Mouse (Mus musculus) heart, embryonic 15.5 days (tissue): ENCODE results near the gene P4ha2. TPM values are rescaled to one million over a fixed set of nuclear protein-coding genes. Genes with fewer than 3 reads are reported as not detected.

ENCODE experiments used
- ATAC-seq: fragments of 200-750 bp; cut with Nextera tagmentation; replicated peaks from 2 replicates; pipeline ENCODE4 v1.8.0; 2017; ENCODE audit warnings: low read depth, moderate TSS enrichment; ENCODE audit not compliant: insufficient number of reproducible peaks, insufficient read depth, low FRiP score
- H3K27ac ChIP-seq: fragments of 300-500 bp; sonication (generic); 2 replicates; pipeline ENCODE4 v1.5.1; 2015; ENCODE audit warnings: mild to moderate bottlenecking, inconsistent platforms
- H3K27me3 ChIP-seq: fragments of 300-500 bp; sonication (generic); 2 replicates; pipeline ENCODE4 v1.6.1; 2015; ENCODE audit warnings: inconsistent platforms
- H3K36me3 ChIP-seq: fragments of 300-500 bp; sonication (generic); 2 replicates; pipeline ENCODE4 v1.6.1; 2015; ENCODE audit warnings: mild to moderate bottlenecking, inconsistent platforms
- H3K4me1 ChIP-seq: fragments of 300-500 bp; sonication (generic); replicated peaks from 2 replicates; pipeline ENCODE4 v1.6.1; 2015; ENCODE audit warnings: inconsistent platforms
- H3K4me2 ChIP-seq: fragments of 300-500 bp; sonication (generic); 2 replicates; pipeline ENCODE4 v1.6.1; 2015; ENCODE audit warnings: inconsistent platforms, mild to moderate bottlenecking, moderate library complexity
- H3K4me3 ChIP-seq: fragments of 300-500 bp; sonication (generic); 2 replicates; pipeline ENCODE4 v1.5.1; 2015; ENCODE audit warnings: mild to moderate bottlenecking, inconsistent platforms
- H3K9ac ChIP-seq: fragments of 300-500 bp; sonication (generic); 2 replicates; pipeline ENCODE4 v1.6.1; 2015; ENCODE audit warnings: mild to moderate bottlenecking, inconsistent platforms
- H3K9me3 ChIP-seq: fragments of 300-500 bp; sonication (generic); replicated peaks from 2 replicates; pipeline ENCODE4 v1.6.1; 2016; ENCODE audit warnings: inconsistent platforms
- WGBS: fragments of 180-500 bp; shearing (Covaris S2); methylation state at CpG from one replicate; pipeline ENCODE4 v1.1.7; 2015; ENCODE audit warnings: mixed read lengths; 5-methylcytosine and 5-hydroxymethylcytosine counted together
- polyA plus RNA-seq: library from polyadenylated mRNA; unstranded; fragments of >200 nt; fragmentation: Nextera tagmentation; extraction: Ambion mirVana; gene quantifications from 2 replicates; pipeline ENCODE4 v1.2.1, GENCODE M21; 2015

Gene P4ha2
- polyA plus RNA-seq, 1 experiment from 2014 or later = 46.0 TPM

DNA sequence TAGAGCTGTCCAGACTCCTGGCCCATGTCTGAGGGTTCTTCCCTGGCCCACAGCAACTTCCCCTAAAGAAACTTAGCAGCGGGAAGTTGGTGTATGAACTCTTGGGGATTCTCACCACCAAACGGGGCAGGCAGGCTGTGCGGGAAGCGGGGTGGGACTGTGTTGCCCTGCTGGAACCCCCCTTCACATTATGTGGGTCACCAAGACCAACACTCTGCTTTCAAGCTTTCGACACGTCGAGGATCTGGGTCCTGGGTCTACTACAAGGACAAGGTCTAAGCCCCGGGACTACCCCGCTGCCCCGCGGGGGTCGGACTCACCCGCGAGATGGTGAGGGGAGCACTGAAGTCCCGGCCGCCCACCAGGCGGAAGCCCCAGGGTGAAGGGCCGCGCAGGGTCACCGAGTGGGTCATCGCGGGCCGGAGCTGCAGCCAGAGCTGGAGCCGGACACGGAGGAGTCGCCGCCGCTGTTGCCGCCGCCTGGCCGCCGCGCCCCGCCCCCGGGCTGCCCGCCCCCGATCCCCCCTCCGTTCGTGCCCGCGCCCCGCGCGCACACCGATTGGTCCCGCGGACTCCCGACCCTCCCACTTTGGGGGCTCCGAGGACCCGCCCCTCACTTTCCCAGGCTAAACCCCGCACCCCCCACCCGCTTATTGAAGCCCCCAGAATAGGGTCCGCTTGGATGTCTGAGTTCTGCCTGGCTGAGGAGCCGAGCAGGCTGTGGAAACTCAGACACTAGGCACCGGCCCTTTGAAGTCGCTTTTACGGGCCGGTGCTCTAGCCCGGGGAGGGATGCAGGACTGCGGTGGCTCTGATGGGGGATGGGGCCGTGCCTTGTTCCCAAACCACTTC, 31.1 kb upstream of the P4ha2 start, which contains the start of gene Pdlim4:
Gene Pdlim4, minus strand, starts transcription at position 495 of the 852 bp plus-strand sequence.
- 3% methylated on average over 39 of the region's 61 CpGs for WGBS
- ATAC-seq = peak; percentile 20; the same call in 1 of the 2 replicates
- peak within 1 kb of the TSS; percentile 54 for H3K4me3 ChIP-seq
- peaks cover 61% of the 10 kb centered on the region for H3K27me3 ChIP-seq
- H3K9ac ChIP-seq = peak within 1 kb of the TSS; percentile 53
- H3K9me3 ChIP-seq = no peaks in the 10 kb centered on the region
- H3K4me1 ChIP-seq = peaks cover 72% of the 10 kb centered on the region
- H3K4me2 ChIP-seq = peak within 1 kb of the TSS; percentile 83
- no peaks in the 10 kb centered on the region for H3K36me3 ChIP-seq
- no peak within 1 kb of the TSS for H3K27ac ChIP-seq

DNA sequence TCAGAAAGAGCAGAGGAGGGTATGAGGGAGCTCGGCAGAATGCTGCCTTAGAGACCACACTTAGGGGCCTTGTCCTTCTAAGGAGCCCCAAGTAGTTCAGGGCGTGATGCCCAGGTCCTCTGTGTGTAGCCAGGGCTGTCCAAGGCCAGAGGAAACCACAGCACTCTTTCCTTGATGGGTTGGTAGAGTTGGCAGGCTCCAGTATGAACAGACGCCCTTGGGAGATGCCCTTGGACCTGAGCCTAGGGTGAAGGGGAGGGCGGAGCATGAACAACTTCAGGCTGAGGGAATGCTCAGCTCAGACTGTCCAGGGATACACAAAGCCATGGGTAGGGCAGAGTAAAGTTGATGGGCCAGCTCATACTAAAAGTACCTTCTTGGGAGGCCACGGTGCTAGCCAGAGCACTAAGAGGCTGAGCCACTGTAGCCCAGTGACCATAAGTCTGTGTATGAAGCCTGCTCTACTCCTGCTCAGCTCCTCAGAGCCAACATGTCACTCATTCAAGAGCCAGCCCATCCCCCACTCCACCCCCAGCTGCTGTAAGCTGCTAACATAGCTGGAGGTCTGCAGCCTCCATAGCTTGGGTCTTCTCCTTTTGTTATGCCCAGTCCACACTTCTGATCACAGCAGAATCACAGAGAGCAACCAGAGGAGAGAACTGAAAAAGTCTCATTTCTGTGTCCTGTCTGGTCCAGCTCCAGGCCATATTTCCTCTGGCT, 28.0 kb upstream of the P4ha2 start:
- H3K36me3 ChIP-seq = no peaks in the 10 kb centered on the region
- H3K27me3 ChIP-seq = peaks cover 46% of the 10 kb centered on the region
- 77% methylated on average over 5 of the region's 5 CpGs for WGBS
- no peak overlapping the region for H3K9ac ChIP-seq
- no peak overlapping the region for H3K27ac ChIP-seq
- no peak overlapping the region for H3K4me3 ChIP-seq
- H3K9me3 ChIP-seq = no peaks in the 10 kb centered on the region
- no peak for ATAC-seq
- peaks cover 44% of the 10 kb centered on the region for H3K4me1 ChIP-seq
- H3K4me2 ChIP-seq = no peak overlapping the region

GRCm38 (mm10) chr11:54073291-54073690, 26.6 kb upstream of the P4ha2 start:
- 46% methylated on average over 4 of the region's 4 CpGs for WGBS

GRCm38 (mm10) chr11:54075353-54075752, 24.5 kb upstream of the P4ha2 start:
- H3K4me3 ChIP-seq = no peak overlapping the region
- H3K4me2 ChIP-seq = no peak overlapping the region
- H3K36me3 ChIP-seq = no peaks in the 10 kb centered on the region
- no peaks in the 10 kb centered on the region for H3K9me3 ChIP-seq
- no peak overlapping the region for H3K9ac ChIP-seq
- H3K4me1 ChIP-seq = peaks cover 20% of the 10 kb centered on the region
- no peak for ATAC-seq
- H3K27me3 ChIP-seq = peaks cover 23% of the 10 kb centered on the region
- H3K27ac ChIP-seq = no peak overlapping the region
- WGBS = 78% methylated on average over 6 of the region's 6 CpGs

More at GRCm38 (mm10) chr11:54073291-54073690, 26.6 kb upstream of the P4ha2 start:
- Histone ChIP-seq H3K4me2 (no peak overlapping the region), H3K9me3 (no peaks in the 10 kb centered on the region), H3K36me3 (no peaks in the 10 kb centered on the region), H3K27me3 (peaks cover 36% of the 10 kb centered on the region), H3K4me1 (peaks cover 30% of the 10 kb centered on the region), H3K27ac (no peak overlapping the region), H3K9ac (no peak overlapping the region), H3K4me3 (no peak overlapping the region)
- no peak for ATAC-seq

GRCm38 (mm10) chr11:54076101-54076500, 23.8 kb upstream of the P4ha2 start:
- H3K9ac ChIP-seq = no peak overlapping the region
- H3K27ac ChIP-seq = no peak overlapping the region
- no peak overlapping the region for H3K4me2 ChIP-seq
- 91% methylated on average over 1 of the region's 1 CpGs for WGBS
- ATAC-seq = no peak
- peaks cover 17% of the 10 kb centered on the region for H3K27me3 ChIP-seq
- no peaks in the 10 kb centered on the region for H3K36me3 ChIP-seq
- peaks cover 20% of the 10 kb centered on the region for H3K4me1 ChIP-seq
- no peak overlapping the region for H3K4me3 ChIP-seq
- no peaks in the 10 kb centered on the region for H3K9me3 ChIP-seq

GRCm38 (mm10) chr11:54080435-54080834, 19.5 kb upstream of the P4ha2 start:
- no peak for ATAC-seq
- H3K4me3 ChIP-seq = no peak overlapping the region
- no peak overlapping the region for H3K4me2 ChIP-seq
- 42% methylated on average over 7 of the region's 7 CpGs for WGBS
- H3K9ac ChIP-seq = no peak overlapping the region
- H3K4me1 ChIP-seq = no peaks in the 10 kb centered on the region
- H3K9me3 ChIP-seq = no peaks in the 10 kb centered on the region
- H3K36me3 ChIP-seq = no peaks in the 10 kb centered on the region
- no peak overlapping the region for H3K27ac ChIP-seq
- H3K27me3 ChIP-seq = peaks cover 4% of the 10 kb centered on the region; the same call in 1 of the 2 replicates

- H3K4me3 ChIP-seq = no peak overlapping the region
These were observed 17.2 kb upstream of the P4ha2 start for GRCm38 (mm10) chr11:54082725-54083124.

GRCm38 (mm10) chr11:54084976-54085375, 14.9 kb upstream of the P4ha2 start:
- no peaks in the 10 kb centered on the region for H3K36me3 ChIP-seq
- no peaks in the 10 kb centered on the region for H3K4me1 ChIP-seq
- H3K4me2 ChIP-seq = no peak overlapping the region
- H3K9ac ChIP-seq = no peak overlapping the region
- no peaks in the 10 kb centered on the region for H3K27me3 ChIP-seq
- no peak overlapping the region for H3K27ac ChIP-seq
- 92% methylated on average over 1 of the region's 1 CpGs for WGBS
- H3K4me3 ChIP-seq = no peak overlapping the region
- no peak for ATAC-seq
- no peaks in the 10 kb centered on the region for H3K9me3 ChIP-seq

More at GRCm38 (mm10) chr11:54082725-54083124, 17.2 kb upstream of the P4ha2 start:
- Histone ChIP-seq H3K4me2 (no peak overlapping the region), H3K9me3 (no peaks in the 10 kb centered on the region), H3K9ac (no peak overlapping the region), H3K36me3 (no peaks in the 10 kb centered on the region), H3K4me1 (no peaks in the 10 kb centered on the region), H3K27me3 (peaks cover 2% of the 10 kb centered on the region; the same call in 1 of the 2 replicates), H3K27ac (no peak overlapping the region)
- no peak for ATAC-seq
- 79% methylated on average over 5 of the region's 5 CpGs for WGBS

GRCm38 (mm10) chr11:54085816-54086215, 14.1 kb upstream of the P4ha2 start:
- ATAC-seq = no peak
- no peaks in the 10 kb centered on the region for H3K27me3 ChIP-seq
- 64% methylated on average over 5 of the region's 5 CpGs for WGBS
- no peaks in the 10 kb centered on the region for H3K4me1 ChIP-seq
- H3K36me3 ChIP-seq = no peaks in the 10 kb centered on the region
- no peak overlapping the region for H3K27ac ChIP-seq
- H3K4me3 ChIP-seq = no peak overlapping the region
- H3K9me3 ChIP-seq = no peaks in the 10 kb centered on the region
- H3K4me2 ChIP-seq = no peak overlapping the region
- no peak overlapping the region for H3K9ac ChIP-seq

DNA sequence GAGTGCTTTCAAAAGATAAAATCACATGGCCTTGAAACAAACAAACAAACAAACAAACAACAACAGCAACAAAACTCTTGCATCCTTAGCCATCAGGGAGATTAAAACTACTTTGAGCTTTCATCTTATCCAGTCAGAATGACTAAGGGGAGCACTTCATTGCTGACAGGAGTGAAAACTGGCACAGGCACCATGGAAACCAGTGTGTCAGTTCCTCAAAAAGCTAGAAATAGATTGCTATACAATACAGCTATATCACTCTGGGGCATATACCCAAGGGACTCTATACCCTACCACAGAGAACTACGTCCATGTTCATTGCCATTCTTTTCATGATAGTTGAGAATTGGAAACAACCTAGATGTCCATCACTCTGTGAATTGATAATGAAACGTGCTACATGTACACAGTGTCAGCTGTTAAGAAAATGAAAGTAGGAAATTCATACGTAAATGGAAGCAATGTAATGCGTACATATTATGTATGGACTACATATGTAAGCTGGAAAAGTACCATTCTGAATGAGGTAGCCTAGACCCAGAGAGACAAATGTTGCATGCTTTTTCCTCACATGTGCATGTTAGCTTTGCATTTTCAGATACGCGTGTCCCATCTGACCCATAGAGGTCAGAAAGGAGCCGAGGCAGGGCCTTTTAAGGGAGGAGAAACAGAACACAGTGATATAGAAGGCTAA, 11.5 kb upstream of the P4ha2 start:
- no peaks in the 10 kb centered on the region for H3K36me3 ChIP-seq
- ATAC-seq = no peak
- WGBS = 73% methylated on average over 7 of the region's 7 CpGs
- no peaks in the 10 kb centered on the region for H3K27me3 ChIP-seq
- H3K9ac ChIP-seq = no peak overlapping the region
- no peak overlapping the region for H3K27ac ChIP-seq
- H3K9me3 ChIP-seq = no peaks in the 10 kb centered on the region
- H3K4me3 ChIP-seq = no peak overlapping the region
- no peak overlapping the region for H3K4me2 ChIP-seq
- H3K4me1 ChIP-seq = no peaks in the 10 kb centered on the region

DNA sequence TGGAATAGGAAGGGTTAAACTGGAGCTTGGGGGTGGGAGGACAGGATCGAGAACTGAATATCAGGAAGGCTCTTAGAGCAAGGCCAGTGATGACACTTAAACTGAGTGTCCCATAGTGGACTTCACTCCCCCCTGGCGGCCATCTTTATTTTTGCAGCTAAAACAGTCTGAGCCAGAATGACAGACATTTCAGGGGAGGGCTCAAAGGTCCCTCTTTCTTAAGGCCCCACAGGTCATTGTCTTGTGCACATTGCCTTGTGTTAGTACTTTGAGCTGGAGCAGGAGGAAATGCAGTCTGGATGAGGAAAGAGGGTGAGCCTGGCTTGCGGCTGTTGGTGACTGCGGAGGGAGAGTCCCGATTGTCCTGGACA, 11.0 kb upstream of the P4ha2 start:
- H3K9ac ChIP-seq = no peak overlapping the region
- no peak overlapping the region for H3K4me3 ChIP-seq
- 50% methylated on average over 5 of the region's 5 CpGs for WGBS
- H3K4me1 ChIP-seq = no peaks in the 10 kb centered on the region
- H3K27me3 ChIP-seq = no peaks in the 10 kb centered on the region
- H3K9me3 ChIP-seq = no peaks in the 10 kb centered on the region
- no peaks in the 10 kb centered on the region for H3K36me3 ChIP-seq
- no peak for ATAC-seq
- H3K4me2 ChIP-seq = no peak overlapping the region
- no peak overlapping the region for H3K27ac ChIP-seq
